Mouse (Mus musculus) Patski (cell line): ENCODE results near the gene Gm4894. TPM values are rescaled to one million over a fixed set of nuclear protein-coding genes. Genes with fewer than 3 reads are reported as not detected.

Experiments
- ATAC-seq: fragments of 100-300 bp; one replicate; pipeline ENCODE4 v1.8.0; 2021
- CTCF ChIA-PET: fragments of 350-600 bp; sonication (Branson Sonifier 250); formaldehyde crosslinking; loops from one replicate; lab custom pipeline; 2022; ENCODE audit warnings: inconsistent platforms; lab: Charles Lee
- POLR2A ChIA-PET: fragments of 350-600 bp; sonication (Branson Sonifier 250); formaldehyde crosslinking; loops from one replicate; lab custom pipeline; 2022; ENCODE audit warnings: antibody characterized with exemption, inconsistent platforms; lab: Charles Lee
- DNase-seq: peaks from one replicate; pipeline ENCODE4 v3.0.0-alpha.2; 2011; ENCODE audit warnings: low read depth, low spot score
- H3K27me3 ChIP-seq: fragments of 371-371 bp; one replicate; pipeline ENCODE4 v1.5.1; 2021
- CTCF ChIP-seq: fragments of 100-300 bp; IDR thresholded peaks from one replicate; pipeline ENCODE4 v1.5.1; 2021
- in situ Hi-C: fragments of 300-500 bp; cut with MboI; formaldehyde crosslinking; loops from 3 replicates; pipeline ENCODE4 v1.11.1; 2018; ENCODE audit warnings: low pct_unique_long_range_greater_than_20kb, mixed read lengths
- polyA plus RNA-seq: library from polyadenylated mRNA; unstranded; gene quantifications from one replicate; pipeline ENCODE4 v1.2.3, GENCODE M21; 2021

The Gm4894 gene
- polyA plus RNA-seq: not detected

DNA sequence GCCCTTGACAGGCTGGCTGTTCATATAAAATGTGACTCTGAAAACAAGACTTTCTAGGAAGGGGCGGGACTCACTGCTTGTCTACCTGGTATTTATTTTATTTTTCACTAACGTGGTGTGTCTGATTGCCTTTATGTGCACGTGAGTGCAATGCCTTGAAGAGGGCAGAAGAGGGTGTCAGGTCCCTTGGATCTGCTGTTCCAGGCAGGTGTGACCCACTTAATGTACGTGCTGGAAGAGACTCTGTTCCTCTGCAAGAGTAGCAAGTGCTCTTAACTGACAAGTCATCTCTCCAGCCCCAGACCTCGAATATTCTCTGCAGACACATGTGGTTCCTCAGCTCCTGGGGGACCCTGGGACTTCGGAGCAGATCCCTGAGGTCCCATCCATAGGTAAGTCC is at the start of gene Gm4894:
Gm4894 (plus strand) TSS at position 301 of the 400 bp plus-strand sequence.
- CTCF ChIA-PET: no interaction called here
- in situ Hi-C loops: no loop called here
- DNase-seq: no peak
- TF ChIP-seq CTCF: no peak
- ATAC-seq: no peak
- peaks cover 9% of the 10 kb centered on the region for H3K27me3 ChIP-seq
- POLR2A ChIA-PET: no interaction called here

DNA sequence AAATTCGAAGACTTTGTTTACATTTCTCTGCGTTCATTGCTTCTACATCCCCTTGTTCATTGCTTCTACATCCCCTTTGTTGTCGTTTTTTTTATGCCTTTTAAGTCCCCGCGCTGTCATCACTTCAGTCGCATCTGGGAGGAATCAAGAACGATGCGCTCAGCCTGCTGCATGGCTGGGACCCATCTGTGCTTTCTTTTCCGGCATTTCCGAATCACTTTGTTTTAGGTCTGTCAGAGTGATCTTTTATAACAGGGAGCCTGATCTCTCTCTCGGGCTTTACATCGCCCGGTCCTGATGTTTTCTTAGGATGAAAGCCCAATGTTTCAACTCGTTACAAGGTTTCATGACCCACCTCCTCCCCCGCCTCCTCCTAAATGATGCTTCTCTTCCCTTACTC is 44.0 kb upstream of the Gm4894 start:
- TF ChIP-seq CTCF: no peak
- ATAC-seq: no peak

DNA sequence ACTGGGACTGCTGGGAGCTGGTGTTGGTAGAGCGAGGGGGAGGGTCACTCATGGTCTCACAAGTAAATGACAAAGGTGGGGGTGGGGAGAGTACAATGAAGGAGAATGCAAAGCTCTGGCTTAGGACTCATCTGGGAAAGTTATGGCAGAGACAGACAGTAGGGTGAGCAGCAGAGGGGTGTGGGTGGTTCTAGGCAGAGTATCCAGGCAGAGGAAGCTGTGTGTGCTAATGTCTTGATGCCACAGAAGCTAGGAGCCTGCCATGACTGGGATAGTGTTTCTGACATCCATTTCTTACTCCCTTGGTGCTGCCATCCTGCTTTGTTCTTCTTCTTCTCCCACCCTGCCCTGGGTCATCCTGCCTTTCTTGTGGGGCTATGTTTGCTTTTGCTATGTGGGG is 38.8 kb upstream of the Gm4894 start:
- ChIA-PET CTCF (no interaction called here), POLR2A (no interaction called here)
- no peaks in the 10 kb centered on the region for H3K27me3 ChIP-seq
- ATAC-seq (no peak), DNase-seq (no peak)
- TF ChIP-seq CTCF: no peak
- in situ Hi-C loops: no loop called here

More for the DNA sequence above, 44.0 kb upstream of the Gm4894 start:
- CTCF ChIA-PET: no interaction called here
- H3K27me3 ChIP-seq: peaks cover 4% of the 10 kb centered on the region
- in situ Hi-C loops: no loop called here
- DNase-seq: no peak
- POLR2A ChIA-PET: no interaction called here

DNA sequence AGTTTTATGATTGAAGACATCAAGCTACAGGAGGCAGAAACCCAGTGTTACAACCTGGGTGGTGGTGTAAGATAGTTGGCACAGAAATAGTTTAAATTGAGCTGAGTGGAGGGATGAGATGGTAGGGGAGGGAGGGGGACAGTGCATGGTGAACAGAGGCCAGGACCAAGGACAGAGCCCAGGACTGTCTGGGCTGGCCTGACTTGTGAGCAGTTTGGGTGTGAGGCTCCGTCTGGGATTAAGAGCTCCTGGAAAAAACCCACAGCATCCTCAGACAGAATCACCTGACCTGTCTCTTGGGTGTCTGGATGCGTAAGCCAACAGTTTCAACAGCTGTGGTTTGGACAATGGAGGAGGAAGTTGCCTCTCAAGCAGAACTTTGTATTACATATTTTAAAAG is 35.6 kb upstream of the Gm4894 start:
- CTCF ChIA-PET: no interaction called here
- in situ Hi-C loops: no loop called here
- POLR2A ChIA-PET: no interaction called here
- no peaks in the 10 kb centered on the region for H3K27me3 ChIP-seq
- TF ChIP-seq CTCF: no peak
- DNase-seq (no peak), ATAC-seq (no peak)

DNA sequence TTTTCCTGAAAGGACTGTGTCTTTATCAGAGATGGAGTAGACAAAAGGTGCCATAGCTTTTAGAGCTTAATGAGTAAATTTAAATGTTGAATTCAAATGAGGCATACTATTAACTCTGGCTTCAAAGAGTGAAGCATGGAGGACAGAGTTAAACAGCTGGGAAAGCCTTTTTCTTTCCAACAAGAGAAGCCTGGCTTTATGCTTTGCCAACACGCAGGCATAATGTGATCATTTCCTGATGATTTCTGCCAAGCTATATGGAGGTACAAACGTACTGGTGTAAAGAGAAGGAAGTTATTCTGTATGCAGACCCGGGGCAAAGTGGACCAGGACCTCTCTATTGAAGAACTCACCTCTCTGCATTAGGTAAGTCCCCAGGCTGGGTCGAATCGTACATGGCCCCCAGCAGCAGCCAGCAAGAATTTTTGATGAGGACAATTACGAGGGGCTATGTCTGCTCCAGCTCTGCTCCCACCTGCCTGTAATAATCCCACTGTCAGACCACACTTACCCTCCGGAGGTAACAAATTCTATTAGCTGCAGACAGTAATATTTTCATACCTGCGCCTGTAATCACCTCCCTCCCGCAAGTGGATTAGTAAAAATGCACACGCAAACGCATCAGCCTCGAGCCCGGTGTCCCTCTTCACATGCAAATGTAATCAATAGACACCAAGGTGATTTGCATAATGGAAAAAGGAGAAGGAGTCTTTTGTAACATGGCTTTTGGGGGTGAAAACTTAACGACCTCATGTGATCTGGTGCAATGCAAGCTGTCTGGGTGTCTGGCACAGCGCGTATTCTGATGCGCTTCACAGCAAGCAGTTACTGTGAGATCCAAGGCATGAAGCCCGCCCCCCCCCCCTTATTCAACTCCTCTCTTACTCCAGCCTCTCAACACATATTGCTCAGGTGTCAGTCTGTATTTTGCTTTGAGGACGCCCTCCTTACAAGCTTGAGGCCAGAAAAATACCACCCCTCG is 32.4 kb upstream of the Gm4894 start:
- CTCF ChIA-PET: no interaction called here
- POLR2A ChIA-PET: no interaction called here

DNA sequence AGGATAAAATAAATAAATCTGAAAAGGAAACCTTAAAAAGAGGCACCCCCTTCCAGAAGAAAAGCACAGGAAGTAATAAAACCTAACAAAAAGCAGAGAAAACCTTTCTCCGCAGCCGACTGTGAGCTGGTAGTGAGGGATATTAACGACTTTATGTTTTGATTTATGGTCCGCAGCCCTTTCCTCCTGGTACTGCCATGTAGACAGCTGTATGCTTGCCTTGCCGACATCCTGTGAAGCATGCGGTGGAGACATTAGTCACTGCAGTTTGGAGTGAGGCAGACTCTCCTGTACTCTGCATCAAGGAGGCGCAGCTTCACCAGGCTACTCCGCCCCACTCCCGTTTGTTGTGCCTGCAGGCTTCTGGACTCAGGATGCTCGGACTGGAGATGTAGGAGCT is 25.8 kb upstream of the Gm4894 start:
- in situ Hi-C loops: no loop called here
- peaks cover 4% of the 10 kb centered on the region for H3K27me3 ChIP-seq
- ATAC-seq (no peak), DNase-seq (no peak)
- CTCF ChIA-PET: no interaction called here
- POLR2A ChIA-PET: no interaction called here
- TF ChIP-seq CTCF: no peak

More for the DNA sequence above, 32.4 kb upstream of the Gm4894 start:
- H3K27me3 ChIP-seq: no peaks in the 10 kb centered on the region
- in situ Hi-C loops: no loop called here
- no peak for TF ChIP-seq CTCF
- DNase-seq (no peak), ATAC-seq (no peak)

DNA sequence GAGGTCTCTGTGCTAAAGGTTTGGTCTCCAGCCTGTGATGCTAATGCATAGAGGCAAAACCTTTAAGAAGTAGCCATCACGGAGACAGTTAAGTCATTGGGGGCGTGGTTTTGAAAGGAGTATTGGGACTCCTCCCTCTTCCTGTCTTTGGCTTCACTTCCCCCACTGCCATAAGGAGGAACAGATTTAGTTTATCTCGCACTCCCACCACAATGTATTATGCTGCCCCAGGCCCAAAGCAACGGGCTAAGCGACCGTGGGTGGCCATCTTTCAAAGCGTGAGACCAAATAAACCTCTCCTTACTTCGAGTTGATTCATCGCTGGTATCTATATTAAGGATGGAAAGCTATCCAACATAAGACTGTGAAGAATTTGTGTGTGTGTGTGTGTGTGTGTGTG is 22.9 kb upstream of the Gm4894 start:
- ChIA-PET CTCF (no interaction called here), POLR2A (no interaction called here)
- TF ChIP-seq CTCF: no peak
- H3K27me3 ChIP-seq: peaks cover 4% of the 10 kb centered on the region
- in situ Hi-C loops: no loop called here
- DNase-seq (no peak), ATAC-seq (no peak)

DNA sequence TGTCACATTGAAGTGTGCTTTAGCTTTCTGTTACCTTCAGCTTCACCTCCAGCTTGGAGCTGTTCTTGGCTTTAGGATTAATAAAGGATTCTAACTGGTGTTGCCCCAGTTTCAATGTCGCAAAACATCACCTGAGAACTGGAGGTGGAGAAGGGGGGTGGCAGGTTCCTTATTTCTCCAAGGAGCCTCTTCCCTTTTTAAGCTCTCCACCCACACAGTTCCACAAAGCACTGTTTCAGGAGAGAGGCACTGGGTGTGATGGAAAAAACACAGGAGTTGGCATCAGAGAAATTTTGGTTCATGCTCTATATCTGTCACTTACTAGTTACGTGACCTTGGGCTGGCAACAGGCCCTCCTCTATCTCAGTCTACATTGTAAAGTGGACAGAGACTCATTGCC is 21.3 kb upstream of the Gm4894 start:
- DNase-seq (no peak), ATAC-seq (no peak)
- CTCF ChIA-PET: no interaction called here
- peaks cover 4% of the 10 kb centered on the region for H3K27me3 ChIP-seq
- TF ChIP-seq CTCF: no peak
- in situ Hi-C loops: no loop called here
- POLR2A ChIA-PET: no interaction called here

DNA sequence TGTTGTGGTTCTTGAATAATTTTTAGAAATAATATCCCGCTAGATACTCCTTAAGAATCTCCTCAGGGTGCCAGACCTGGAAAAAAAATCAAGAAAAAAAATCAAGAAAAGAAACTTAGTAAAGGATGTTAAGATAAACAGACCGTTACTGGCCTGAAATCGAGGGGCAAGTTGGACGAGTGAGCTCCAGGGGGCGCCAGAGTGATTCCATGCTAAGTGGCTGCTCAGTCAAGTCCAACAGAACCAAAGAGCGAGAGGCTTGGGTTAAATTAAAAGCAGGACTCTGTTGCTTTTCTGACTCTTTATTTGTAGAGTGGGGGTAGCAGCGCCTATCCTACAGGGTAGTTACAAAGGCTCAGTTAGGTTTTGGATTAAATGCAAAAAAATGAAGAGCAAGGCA is 3.5 kb upstream of the Gm4894 start:
- CTCF ChIA-PET: interaction anchor here (1.3 to 2.9 kb wide), 3 partner anchors 9 to 242 kb away, joined by 3 to 23 read pairs (median 4); no protein-coding TSS in a partner anchor
- in situ Hi-C loops: loop anchor here (5.0 to 10.0 kb wide), 2 partner anchors 172 to 240 kb away; partner anchors contain the start of gene Ttc12
- POLR2A ChIA-PET: interaction anchor here (0.6 kb wide), 1 partner anchor 1346 kb away, joined by 9 read pairs; no protein-coding TSS in a partner anchor
- DNase-seq: no peak
- ATAC-seq: no peak
- TF ChIP-seq CTCF: peak; percentile 80
- H3K27me3 ChIP-seq: peaks cover 4% of the 10 kb centered on the region

DNA sequence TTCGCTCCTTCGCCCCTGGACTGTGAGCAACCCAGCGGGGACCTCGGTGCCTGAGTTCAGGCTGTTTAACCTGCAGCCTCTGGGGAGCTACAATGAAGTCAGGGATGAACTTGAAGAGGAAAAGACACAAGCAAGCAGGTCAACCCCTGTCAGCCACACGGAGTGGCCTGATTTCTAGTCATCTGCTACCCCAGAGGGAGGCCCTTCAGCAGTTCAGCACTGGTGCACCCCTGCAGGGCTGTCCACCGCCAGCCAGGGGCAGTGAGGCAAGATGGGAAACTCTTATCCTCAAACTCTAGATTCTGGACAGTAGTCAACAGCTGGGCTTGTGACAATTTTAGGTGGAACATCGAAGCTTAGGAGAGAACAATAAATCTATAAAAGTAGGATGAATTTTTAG is 18.6 kb downstream of the Gm4894 start:
- ATAC-seq: no peak
- DNase-seq: no peak
- ChIA-PET POLR2A (no interaction called here), CTCF (interaction anchor here (1.6 kb wide), 1 partner anchor 10 kb away, joined by 3 read pairs; no protein-coding TSS in a partner anchor)
- in situ Hi-C loops: no loop called here
- TF ChIP-seq CTCF: no peak
- H3K27me3 ChIP-seq: peaks cover 10% of the 10 kb centered on the region

DNA sequence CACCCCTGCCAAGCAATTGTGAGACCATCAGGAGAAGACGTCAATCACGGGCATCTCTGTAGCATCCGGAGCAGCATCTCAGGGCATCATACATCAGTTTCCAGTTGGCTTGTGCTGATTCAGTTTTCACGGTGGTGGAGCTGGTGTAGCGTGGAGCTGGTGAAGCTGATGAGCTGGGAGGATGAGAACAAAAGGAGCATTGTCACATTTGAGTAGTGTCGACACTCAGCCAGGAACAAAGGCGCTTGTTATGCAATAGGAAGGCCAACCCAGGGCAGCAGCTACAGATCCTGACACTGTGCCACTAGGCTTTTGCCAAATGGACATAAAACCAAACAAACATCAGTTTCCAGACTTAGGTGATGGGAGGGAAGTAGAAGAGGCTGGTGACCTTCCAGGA is 23.2 kb downstream of the Gm4894 start:
- in situ Hi-C loops: no loop called here

More for the DNA sequence above, 23.2 kb downstream of the Gm4894 start:
- H3K27me3 ChIP-seq: peaks cover 5% of the 10 kb centered on the region
- ChIA-PET POLR2A (no interaction called here), CTCF (no interaction called here)
- no peak for TF ChIP-seq CTCF
- ATAC-seq: no peak
- no peak for DNase-seq
